In genomic region chr19:42255784-42256610, GRCm38 (mm10) we compare ENCODE assay signal across 8 mouse cellular contexts. TPM values are rescaled to one million over a fixed set of nuclear protein-coding genes. Genes with fewer than 3 reads are reported as not detected.
A peak's percentile ranks its signal among the peaks of the same experiment; 100 is the strongest.
DNase-seq lines count a peak whose midpoint lies in the region; ATAC-seq and TF ChIP-seq lines count a peak whose summit lies in the region.

No protein-coding gene starts in this region.

- no peaks in the 10 kb centered on the region for H3K4me1 ChIP-seq in ES-Bruce4 (ENCODE audit: control insufficient read depth, insufficient read depth, low read length)
- H3K4me1 ChIP-seq in forebrain, embryonic 12.5 days: peaks cover 22% of the 10 kb centered on the region
- H3K4me1 ChIP-seq in heart, postnatal 0 days (ENCODE audit: control insufficient read depth, insufficient read depth): no peaks in the 10 kb centered on the region
- peaks cover 6% of the 10 kb centered on the region; the same call in 1 of the 2 replicates for H3K4me1 ChIP-seq in lung, embryonic 15.5 days

- H3K9ac ChIP-seq in ES-Bruce4 (ENCODE audit: low read depth, poor library complexity, severe bottlenecking): no peak overlapping the region
- H3K9ac ChIP-seq in forebrain, embryonic 12.5 days: peak overlapping the region; percentile 57
- no peak overlapping the region for H3K9ac ChIP-seq in heart, postnatal 0 days (replicated peaks; ENCODE audit: low read depth, low read length)
- H3K9ac ChIP-seq in lung, embryonic 15.5 days: no peak overlapping the region

- H3K27ac ChIP-seq in ES-Bruce4 (ENCODE audit: insufficient read depth, low read length): no peak overlapping the region
- H3K27ac ChIP-seq in forebrain, embryonic 12.5 days: 0 out of 2 replicates have a peak overlapping the region, but pooled peaks have one; percentile 15
- no peak overlapping the region for H3K27ac ChIP-seq in heart, postnatal 0 days (ENCODE audit: low read depth)
- no peak overlapping the region for H3K27ac ChIP-seq in lung, embryonic 15.5 days

- no peak for TF ChIP-seq POLR2A in ES-Bruce4 (IDR thresholded peaks at IDR 0.05; ENCODE audit: insufficient read depth, low read length)

- 3% methylated on average over 33 of the region's 42 CpGs for WGBS in forebrain, embryonic 12.5 days
- WGBS in heart, postnatal 0 days: 4% methylated on average over 33 of the region's 42 CpGs
- 3% methylated on average over 35 of the region's 42 CpGs for WGBS in lung, embryonic 15.5 days

- TF ChIP-seq EP300 in ES-Bruce4 (IDR thresholded peaks at IDR 0.05; ENCODE audit: insufficient read depth, low read depth, low read length): peak; percentile 59; the same call in 1 of the 2 replicates
- no peak for TF ChIP-seq EP300 in heart, postnatal 0 days (IDR thresholded peaks at IDR 0.05; ENCODE audit: low read depth)

- DNase-seq in c-Kit-positive CD71-positive TER-119-negative erythroid progenitor cells, embryonic 14.5 days (ENCODE audit: low read depth): peak; percentile 46
- peak; percentile 89 for DNase-seq in heart, postnatal 0 days (ENCODE audit: low spot score)
- peak; percentile 67 to 79 for DNase-seq in kidney, postnatal 25 days
- peak; percentile 79 for DNase-seq in ovary, postnatal 10 days (ENCODE audit: low spot score)
- DNase-seq in thymus, postnatal 4 days: peak; percentile 84

- H3K36me3 ChIP-seq in ES-Bruce4 (ENCODE audit: control insufficient read depth, insufficient read depth, low read length, poor library complexity, severe bottlenecking): no peaks in the 10 kb centered on the region
- no peaks in the 10 kb centered on the region for H3K36me3 ChIP-seq in forebrain, embryonic 12.5 days (replicated peaks)
- no peaks in the 10 kb centered on the region for H3K36me3 ChIP-seq in heart, postnatal 0 days (replicated peaks; ENCODE audit: control insufficient read depth, insufficient read depth, low read length)
- H3K36me3 ChIP-seq in lung, embryonic 15.5 days: no peaks in the 10 kb centered on the region

- no peaks in the 10 kb centered on the region for H3K27me3 ChIP-seq in ES-Bruce4 (ENCODE audit: control insufficient read depth, insufficient read depth, low read length, poor library complexity, severe bottlenecking)
- peaks cover 35% of the 10 kb centered on the region for H3K27me3 ChIP-seq in forebrain, embryonic 12.5 days
- peaks cover 26% of the 10 kb centered on the region for H3K27me3 ChIP-seq in heart, postnatal 0 days (ENCODE audit: control insufficient read depth, insufficient read depth, low read length)
- H3K27me3 ChIP-seq in lung, embryonic 15.5 days: peaks cover 18% of the 10 kb centered on the region

- peak; percentile 83 for ATAC-seq in forebrain, embryonic 12.5 days (ENCODE audit: low FRiP score)
- ATAC-seq in heart, postnatal 0 days (ENCODE audit: insufficient read depth, low read depth): peak; percentile 92
- peak; percentile 89 for ATAC-seq in lung, embryonic 15.5 days (ENCODE audit: borderline replicate concordance, extremely low read depth, low FRiP score, low TSS enrichment)

- H3K4me3 ChIP-seq in ES-Bruce4 (ENCODE audit: low read depth, low read length): peak overlapping the region; percentile 18; the same call in 1 of the 2 replicates
- peak overlapping the region; percentile 56 for H3K4me3 ChIP-seq in forebrain, embryonic 12.5 days (replicated peaks)
- H3K4me3 ChIP-seq in heart, postnatal 0 days (ENCODE audit: low read depth, low read length): peak overlapping the region; percentile 18; the same call in 1 of the 2 replicates
- H3K4me3 ChIP-seq in lung, embryonic 15.5 days: peak overlapping the region; percentile 30

- no peak for TF ChIP-seq CTCF in ES-Bruce4 (IDR thresholded peaks at IDR 0.05; ENCODE audit: low read depth, low read length)
- TF ChIP-seq CTCF in heart, postnatal 0 days (IDR thresholded peaks at IDR 0.05; ENCODE audit: low read depth): peak; percentile 10; the same call in 1 of the 2 replicates

- no peaks in the 10 kb centered on the region for H3K9me3 ChIP-seq in ES-Bruce4 (replicated peaks; ENCODE audit: control insufficient read depth, insufficient read depth, low read length, poor library complexity, severe bottlenecking)
- no peaks in the 10 kb centered on the region for H3K9me3 ChIP-seq in forebrain, embryonic 12.5 days
- no peaks in the 10 kb centered on the region for H3K9me3 ChIP-seq in heart, postnatal 0 days (replicated peaks; ENCODE audit: control insufficient read depth, low read length)
- no peaks in the 10 kb centered on the region for H3K9me3 ChIP-seq in lung, embryonic 15.5 days

- H3K4me2 ChIP-seq in forebrain, embryonic 12.5 days: peak overlapping the region; percentile 92
- H3K4me2 ChIP-seq in heart, postnatal 0 days (ENCODE audit: low read depth, low read length): peak overlapping the region; percentile 47; the same call in 1 of the 2 replicates
- H3K4me2 ChIP-seq in lung, embryonic 15.5 days: peak overlapping the region; percentile 57

RNA-seq across cellular contexts. Expression of gene Golga7b, which starts 8.6 kb away (rescaled TPM):
- polyA plus RNA-seq in ES-Bruce4 (2011; ENCODE audit: insufficient read depth, insufficient read length, low read depth, missing spikeins): not detected in 2 replicates
- 6.6 and 7.1 TPM in 2 replicates for polyA plus RNA-seq in forebrain, embryonic 12.5 days (2016; fragmentation: Nextera tagmentation; extraction: Ambion mirVana)
- not detected in 2 replicates for total RNA-seq in heart, postnatal 0 days (2014; rRNA removed; ENCODE audit: low replicate concordance)
- 0.23 and 0.30 TPM in 2 replicates for polyA plus RNA-seq in heart, postnatal 0 days (2015; fragmentation: Nextera tagmentation; extraction: Ambion mirVana)
- 0.09 and 0.10 TPM in 2 replicates for polyA plus RNA-seq in lung, embryonic 15.5 days (2015; fragmentation: Nextera tagmentation; extraction: Ambion mirVana)

RNA-seq across cellular contexts. Expression of gene Sfrp5, which starts 53.9 kb away (rescaled TPM):
- 0.42 and 0.47 TPM in 2 replicates for polyA plus RNA-seq in ES-Bruce4 (2011; ENCODE audit: insufficient read depth, insufficient read length, low read depth, missing spikeins)
- 0.13 and 0.17 TPM in 2 replicates for polyA plus RNA-seq in forebrain, embryonic 12.5 days (2016; fragmentation: Nextera tagmentation; extraction: Ambion mirVana)
- total RNA-seq in heart, postnatal 0 days (2014; rRNA removed; ENCODE audit: low replicate concordance): 2.3 and 4.9 TPM in 2 replicates
- polyA plus RNA-seq in heart, postnatal 0 days (2015; fragmentation: Nextera tagmentation; extraction: Ambion mirVana): 1.7 and 1.8 TPM in 2 replicates
- polyA plus RNA-seq in lung, embryonic 15.5 days (2015; fragmentation: Nextera tagmentation; extraction: Ambion mirVana): 0.95 and 1.1 TPM in 2 replicates
